Mouse (Mus musculus): ENCODE measurements at regions not wholly inside any gene's neighbourhood (a gene's known extent, or its start where the extent isn't known, plus 50 kb on each side); places are given as distances from the start of the nearest gene placed in this dataset.
"Not testable (repeated sequence)": the region's sequence is repeated elsewhere in the genome, so short reads cannot be mapped to it uniquely, and the experiment has no call there.

DNA sequence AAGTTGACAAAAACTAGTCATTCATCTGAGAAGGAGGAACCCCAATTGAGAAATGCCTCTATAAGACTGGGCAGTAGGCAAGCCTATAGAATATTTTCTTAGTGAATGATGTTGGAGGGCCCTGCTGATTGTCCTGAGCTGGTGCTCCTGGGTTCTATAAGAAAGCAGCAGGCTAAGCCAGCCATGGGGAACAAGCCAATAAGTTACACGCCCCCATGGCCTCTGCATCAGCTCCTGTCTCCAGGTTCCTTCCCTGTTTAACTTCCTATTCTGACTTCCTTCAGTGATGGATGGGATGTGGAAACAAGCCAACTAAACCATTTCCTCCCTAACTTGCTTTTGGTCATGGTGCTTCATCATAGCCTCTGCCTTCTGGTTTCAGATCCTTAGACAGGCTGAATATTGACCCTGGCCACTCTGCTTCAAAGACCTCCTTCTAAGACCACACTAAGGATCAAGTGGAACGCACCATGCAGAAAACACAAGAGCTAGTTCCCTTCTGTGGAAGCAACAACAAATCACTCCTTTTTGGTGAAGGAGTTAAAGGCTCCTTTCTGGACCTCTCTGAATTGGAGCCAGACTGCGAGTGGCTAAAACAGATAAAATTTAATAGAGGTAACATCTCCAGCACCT, 76.7 kb downstream of the Tomm20 start:
- TF ChIP-seq TAL1 (IDR thresholded peaks at IDR 0.05; ENCODE audit: low read length) = no peak
- no peak for TF ChIP-seq GATA1 (IDR thresholded peaks at IDR 0.05; ENCODE audit: low read length)
- Histone ChIP-seq H3K9me3 (ENCODE audit: control insufficient read depth, low read length) (no peaks in the 10 kb centered on the region), H3K4me1 (ENCODE audit: control insufficient read depth) (no peaks in the 10 kb centered on the region; the same call in 1 of the 2 replicates), H3K4me3 (replicated peaks) (no peak overlapping the region), H3K36me3 (ENCODE audit: control insufficient read depth) (no peaks in the 10 kb centered on the region), H3K27me3 (ENCODE audit: control insufficient read depth) (no peaks in the 10 kb centered on the region)

DNA sequence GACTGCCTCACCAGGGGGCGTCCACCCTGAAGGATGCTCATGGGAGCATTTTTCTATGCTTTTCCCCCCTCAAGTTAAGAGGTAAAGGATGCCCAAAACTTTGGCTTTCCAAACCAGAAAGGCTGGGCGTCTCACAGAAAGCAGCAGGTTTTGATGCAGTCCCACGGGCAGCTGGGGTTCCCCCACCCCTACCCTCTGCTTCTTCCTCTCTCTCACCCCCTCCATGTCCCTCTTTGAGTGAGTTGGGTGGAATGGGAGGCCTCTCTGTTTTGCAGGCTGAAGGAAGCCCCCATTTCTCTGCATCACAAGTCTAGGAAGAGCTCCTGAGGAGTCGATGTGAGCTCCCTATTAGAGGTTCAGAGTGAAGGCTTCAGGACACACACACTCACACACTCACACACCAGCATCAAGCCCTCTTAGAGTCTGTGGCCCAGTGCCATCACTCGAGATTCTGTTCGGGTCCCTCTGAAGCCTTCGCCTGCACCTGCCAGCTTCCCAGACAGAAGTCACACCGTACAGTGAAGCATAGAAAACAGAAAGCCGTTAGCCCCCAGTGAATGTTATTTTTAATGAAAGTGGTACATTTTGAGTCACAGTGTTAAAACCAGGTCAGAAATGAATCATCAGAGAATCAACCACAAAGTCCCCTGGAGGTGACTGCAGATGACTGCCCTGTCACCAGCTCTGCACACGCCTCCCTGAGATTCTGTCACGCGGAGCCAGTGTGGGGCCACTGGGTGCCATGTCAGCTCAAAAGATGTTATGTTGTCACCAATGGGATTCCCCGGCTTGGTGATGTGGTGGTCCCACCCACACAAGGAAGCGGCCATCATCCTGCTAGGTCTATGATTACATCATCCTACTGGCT, 78.3 kb downstream of the Tomm20 start:
- TF ChIP-seq TAL1 (IDR thresholded peaks at IDR 0.05; ENCODE audit: low read length) (no peak), GATA1 (IDR thresholded peaks at IDR 0.05; ENCODE audit: low read length) (no peak)
- no peaks in the 10 kb centered on the region for H3K27me3 ChIP-seq (ENCODE audit: control insufficient read depth)
- H3K36me3 ChIP-seq (ENCODE audit: control insufficient read depth) = no peaks in the 10 kb centered on the region
- no peaks in the 10 kb centered on the region for H3K9me3 ChIP-seq (ENCODE audit: control insufficient read depth, low read length)
- peaks cover 2% of the 10 kb centered on the region; the same call in 1 of the 2 replicates for H3K4me1 ChIP-seq (ENCODE audit: control insufficient read depth)
- no peak overlapping the region for H3K4me3 ChIP-seq (replicated peaks)

DNA sequence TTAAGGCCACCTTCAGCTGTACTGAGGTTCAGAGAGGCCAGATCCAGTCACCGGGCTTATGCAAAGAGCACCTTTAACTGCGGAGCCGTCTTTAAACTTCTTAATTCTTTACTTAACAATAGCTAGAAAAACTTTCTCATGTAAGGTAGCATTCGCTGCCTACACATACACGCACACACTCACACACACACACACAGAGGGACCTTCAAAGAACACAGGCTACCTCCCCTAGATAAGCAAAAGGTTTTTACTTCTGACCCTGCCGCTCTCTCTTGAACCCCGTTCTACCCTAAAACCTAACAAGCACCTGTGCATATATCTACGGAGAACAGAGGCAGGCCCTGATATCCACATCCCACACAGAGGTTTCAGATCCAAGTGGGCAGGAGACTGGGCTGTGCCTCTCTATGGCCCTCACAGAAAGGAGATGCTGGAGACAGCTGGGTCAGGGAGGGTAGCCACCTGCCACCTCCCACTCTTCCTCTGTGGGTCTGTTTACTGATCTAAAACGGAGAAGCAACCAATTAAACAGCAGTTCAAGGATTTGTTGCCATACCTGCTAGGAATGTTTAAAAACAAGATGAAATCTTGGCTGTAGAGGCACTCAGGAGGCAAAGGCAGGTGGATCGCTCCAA, 81.2 kb downstream of the Tomm20 start:
- H3K36me3 ChIP-seq (ENCODE audit: control insufficient read depth) = no peaks in the 10 kb centered on the region
- H3K4me3 ChIP-seq (replicated peaks) = no peak overlapping the region
- H3K9me3 ChIP-seq (ENCODE audit: control insufficient read depth, low read length) = no peaks in the 10 kb centered on the region
- TF ChIP-seq TAL1 (IDR thresholded peaks at IDR 0.05; ENCODE audit: low read length) = no peak
- TF ChIP-seq GATA1 (IDR thresholded peaks at IDR 0.05; ENCODE audit: low read length) = no peak
- H3K4me1 ChIP-seq (ENCODE audit: control insufficient read depth) = peaks cover 15% of the 10 kb centered on the region
- no peaks in the 10 kb centered on the region for H3K27me3 ChIP-seq (ENCODE audit: control insufficient read depth)

DNA sequence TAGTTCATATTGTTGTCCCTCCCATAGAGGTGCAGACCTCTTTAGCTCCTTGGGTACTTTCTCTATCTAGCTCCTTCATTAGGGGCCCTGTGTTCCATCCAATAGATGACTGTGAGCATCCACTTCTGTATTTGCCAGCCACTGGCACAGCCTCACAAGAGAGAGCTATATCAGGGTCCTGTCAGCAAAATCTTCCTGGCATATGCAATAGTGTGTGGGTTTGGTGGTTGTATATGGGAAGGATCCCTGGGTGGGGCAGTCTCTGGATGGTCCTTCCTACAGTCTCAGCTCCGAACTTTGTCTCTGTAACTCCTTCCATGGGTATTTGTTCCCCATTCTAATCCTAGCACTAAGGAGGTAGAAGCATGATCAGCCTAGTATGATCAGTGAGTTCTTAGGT, 82.0 kb downstream of the Tomm20 start:
- H3K4me1 ChIP-seq (ENCODE audit: control insufficient read depth) = peaks cover 16% of the 10 kb centered on the region
- not testable (repeated sequence) for H3K27me3 ChIP-seq (ENCODE audit: control insufficient read depth); H3K36me3 ChIP-seq (ENCODE audit: control insufficient read depth); H3K9me3 ChIP-seq (ENCODE audit: control insufficient read depth, low read length); H3K4me3 ChIP-seq (replicated peaks)

DNA sequence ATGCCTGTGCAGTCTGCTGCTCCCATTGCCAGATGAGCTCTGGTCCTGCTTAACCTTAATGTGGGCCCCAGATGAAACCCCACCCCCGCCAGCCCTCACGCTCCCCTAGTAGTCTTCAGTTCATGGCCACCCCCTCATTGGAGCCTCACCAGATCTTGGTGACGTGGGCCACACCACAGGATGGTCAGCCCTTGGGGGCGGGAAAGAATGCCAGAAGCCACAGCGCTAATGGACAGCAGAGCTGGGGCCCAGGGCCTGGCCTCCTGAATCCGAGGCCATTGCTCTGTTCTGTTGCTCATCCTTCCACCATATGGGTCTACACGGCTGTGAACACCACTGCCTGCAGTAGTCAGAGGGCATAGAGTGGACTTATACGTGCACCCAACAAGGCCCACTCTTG, 83.9 kb downstream of the Tomm20 start:
- no peaks in the 10 kb centered on the region for H3K9me3 ChIP-seq (ENCODE audit: control insufficient read depth, low read length)
- no peaks in the 10 kb centered on the region for H3K27me3 ChIP-seq (ENCODE audit: control insufficient read depth)
- H3K36me3 ChIP-seq (ENCODE audit: control insufficient read depth) = no peaks in the 10 kb centered on the region
- TF ChIP-seq TAL1 (IDR thresholded peaks at IDR 0.05; ENCODE audit: low read length) (no peak), GATA1 (IDR thresholded peaks at IDR 0.05; ENCODE audit: low read length) (no peak)
- no peak overlapping the region for H3K4me3 ChIP-seq (replicated peaks)
- H3K4me1 ChIP-seq (ENCODE audit: control insufficient read depth) = peaks cover 22% of the 10 kb centered on the region

DNA sequence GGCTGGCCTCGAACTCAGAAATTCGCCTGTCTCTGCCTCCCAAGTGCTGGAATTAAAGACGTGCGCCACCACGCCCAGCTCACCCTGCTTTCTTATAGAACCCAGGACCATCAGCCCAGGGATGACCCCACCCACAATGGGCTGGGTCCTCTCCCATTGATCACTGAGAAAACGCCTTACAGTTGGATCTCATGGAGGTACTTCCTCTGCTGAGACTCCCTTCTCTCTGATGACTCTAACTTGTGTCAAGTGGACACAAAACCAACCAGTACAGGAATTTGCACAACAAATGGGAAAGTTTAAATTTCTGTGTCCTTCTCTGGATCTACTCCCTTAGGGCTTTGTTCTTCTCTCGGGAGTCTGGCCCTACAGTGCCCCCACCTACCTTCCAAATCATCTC, 85.0 kb downstream of the Tomm20 start:
- TF ChIP-seq TAL1 (IDR thresholded peaks at IDR 0.05; ENCODE audit: low read length) (no peak), GATA1 (IDR thresholded peaks at IDR 0.05; ENCODE audit: low read length) (no peak)
- no peaks in the 10 kb centered on the region for H3K36me3 ChIP-seq (ENCODE audit: control insufficient read depth)
- peaks cover 22% of the 10 kb centered on the region for H3K4me1 ChIP-seq (ENCODE audit: control insufficient read depth)
- no peaks in the 10 kb centered on the region for H3K27me3 ChIP-seq (ENCODE audit: control insufficient read depth)
- no peaks in the 10 kb centered on the region for H3K9me3 ChIP-seq (ENCODE audit: control insufficient read depth, low read length)
- H3K4me3 ChIP-seq (replicated peaks) = no peak overlapping the region

DNA sequence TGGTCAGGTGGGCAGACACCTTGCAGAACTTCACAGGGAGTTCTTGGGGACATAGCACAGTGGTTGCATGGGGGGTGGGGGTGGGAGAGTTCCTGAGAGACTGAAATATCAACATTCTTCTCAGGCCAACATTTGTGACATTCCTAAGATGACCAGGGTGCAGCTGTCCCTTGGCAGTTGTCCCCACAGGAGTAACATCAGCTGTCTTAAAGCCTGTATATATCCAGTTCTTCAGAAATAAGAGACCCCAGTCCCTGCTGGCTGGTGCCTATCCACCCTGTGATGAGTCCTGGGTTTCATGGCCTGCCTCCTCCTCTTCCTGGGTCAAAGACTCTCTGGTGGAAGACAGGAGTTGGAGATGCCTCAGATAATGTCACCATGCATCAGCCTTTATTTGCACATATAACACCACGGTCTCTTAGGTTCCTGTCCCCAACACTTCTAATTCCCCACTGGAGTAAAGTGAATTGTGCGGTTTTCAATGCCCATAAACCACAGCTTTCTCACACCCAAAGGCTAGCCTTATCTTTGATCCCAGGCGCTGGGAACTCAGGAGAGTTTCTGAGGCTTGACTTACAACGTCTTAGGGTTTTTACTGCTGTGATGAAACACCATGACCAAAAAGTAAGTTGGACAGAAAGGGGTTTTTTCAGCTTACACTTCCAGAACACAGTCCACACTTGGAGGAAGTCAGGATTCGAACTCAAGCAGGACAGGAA, 85.8 kb downstream of the Tomm20 start:
- no peaks in the 10 kb centered on the region for H3K36me3 ChIP-seq (ENCODE audit: control insufficient read depth)
- no peaks in the 10 kb centered on the region for H3K27me3 ChIP-seq (ENCODE audit: control insufficient read depth)
- peaks cover 24% of the 10 kb centered on the region for H3K4me1 ChIP-seq (ENCODE audit: control insufficient read depth)
- H3K4me3 ChIP-seq (replicated peaks) = no peak overlapping the region
- no peak for TF ChIP-seq GATA1 (IDR thresholded peaks at IDR 0.05; ENCODE audit: low read length)
- TF ChIP-seq TAL1 (IDR thresholded peaks at IDR 0.05; ENCODE audit: low read length) = no peak
- no peaks in the 10 kb centered on the region for H3K9me3 ChIP-seq (ENCODE audit: control insufficient read depth, low read length)

DNA sequence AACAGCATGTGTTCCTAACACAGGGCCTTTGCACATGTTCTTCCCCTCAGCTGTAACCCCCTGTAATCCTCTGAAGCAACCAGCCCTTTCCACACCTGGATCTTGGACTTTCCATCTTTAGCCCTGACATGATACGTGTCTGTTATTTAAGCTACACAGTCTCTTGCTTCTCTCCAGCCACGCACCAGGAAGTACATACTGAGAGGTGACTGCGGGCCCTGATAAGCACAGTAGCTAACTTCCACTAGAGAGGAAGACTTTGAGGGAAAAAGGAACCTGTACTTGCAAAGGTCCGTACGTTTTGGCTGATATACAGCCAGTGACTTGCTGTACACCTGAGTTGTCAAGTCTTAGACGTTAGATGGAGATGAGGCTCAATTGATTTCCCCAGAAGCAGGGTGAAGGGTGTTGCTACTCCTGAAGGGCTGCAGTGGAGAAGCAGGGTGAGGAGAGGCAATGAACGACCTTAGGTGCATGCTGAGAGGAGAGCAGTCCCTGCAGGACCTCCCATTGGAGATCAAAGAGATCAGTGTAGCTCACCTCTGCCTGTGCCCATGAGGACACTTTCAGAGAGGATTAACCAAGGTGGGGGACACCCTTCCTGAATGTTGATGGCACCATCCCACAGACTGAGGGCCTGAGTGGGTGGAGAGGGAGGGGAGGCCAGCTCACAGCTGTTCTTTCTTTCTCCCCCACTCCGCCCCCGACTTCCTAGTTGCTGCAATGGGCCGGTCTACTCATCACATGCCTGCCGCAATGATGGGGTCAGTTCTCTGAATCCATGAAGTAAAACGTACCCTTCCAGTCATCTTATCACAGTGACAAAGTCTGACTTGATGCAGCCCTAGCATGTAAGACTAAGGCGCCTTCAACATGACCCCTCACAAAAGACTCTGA, 88.1 kb downstream of the Tomm20 start:
- Histone ChIP-seq H3K36me3 (ENCODE audit: control insufficient read depth) (no peaks in the 10 kb centered on the region), H3K4me1 (ENCODE audit: control insufficient read depth) (peaks cover 23% of the 10 kb centered on the region), H3K9me3 (ENCODE audit: control insufficient read depth, low read length) (no peaks in the 10 kb centered on the region), H3K4me3 (replicated peaks) (no peak overlapping the region), H3K27me3 (ENCODE audit: control insufficient read depth) (no peaks in the 10 kb centered on the region)
- no peak for TF ChIP-seq GATA1 (IDR thresholded peaks at IDR 0.05; ENCODE audit: low read length)
- no peak for TF ChIP-seq TAL1 (IDR thresholded peaks at IDR 0.05; ENCODE audit: low read length)
